Mouse (Mus musculus): Measurements from ENCODE around the gene Surf2. TPM values are rescaled to one million over a fixed set of nuclear protein-coding genes. Genes with fewer than 3 reads are reported as not detected.

The Surf2 gene
- polyA plus RNA-seq (2014; fragmentation: Illumina TruSeq; extraction: RNeasy Lipid Tissue Mini Kit (QIAGEN cat#74804); ENCODE audit: insufficient read depth, low read depth, low replicate concordance): 19.5 TPM

GRCm38 (mm10) chr2:26915927-26916728 lies at the start of gene Surf2, which contains the start of gene Surf1:
Surf2 (plus strand) TSS chr2:26916367.
Surf1 (minus strand) TSS chr2:26916530.

GRCm38 (mm10) chr2:26902467-26903220 lies 13.5 kb upstream of the Surf2 start, which contains the start of gene Surf6:
Surf6 (minus strand) TSS chr2:26902879.

GRCm38 (mm10) chr2:26910124-26910993 lies 5.8 kb upstream of the Surf2 start, which contains the start of the genes Med22 and Rpl7a:
Med22 (minus strand) TSS chr2:26910677.
Rpl7a (plus strand) TSS chr2:26910764.

GRCm38 (mm10) chr2:26933304-26934055 lies 17.3 kb downstream of the Surf2 start, which contains the start of the genes Surf4 and Stkld1:
Surf4 (minus strand) TSS chr2:26933928.
Stkld1 (plus strand) TSS chr2:26934047.

GRCm38 (mm10) chr2:26963923-26964723 lies 48.0 kb downstream of the Surf2 start, which contains the start of gene Rexo4:
Rexo4 (minus strand) TSS chr2:26964386.

Other genes with a start within 250 kb of the Surf2 start
- gene Lcn4, start 245.1 kb upstream of the Surf2 start, polyA plus RNA-seq (2014; fragmentation: Illumina TruSeq; extraction: RNeasy Lipid Tissue Mini Kit (QIAGEN cat#74804); ENCODE audit: insufficient read depth, low read depth, low replicate concordance): 0.58 TPM
- not detected for gene Abo, start 51.4 kb upstream of the Surf2 start, polyA plus RNA-seq (2014; fragmentation: Illumina TruSeq; extraction: RNeasy Lipid Tissue Mini Kit (QIAGEN cat#74804); ENCODE audit: insufficient read depth, low read depth, low replicate concordance)
- 10.8 TPM for gene Surf6, start 13.5 kb upstream of the Surf2 start, polyA plus RNA-seq (2014; fragmentation: Illumina TruSeq; extraction: RNeasy Lipid Tissue Mini Kit (QIAGEN cat#74804); ENCODE audit: insufficient read depth, low read depth, low replicate concordance)
- gene Med22, start 5.7 kb upstream of the Surf2 start, polyA plus RNA-seq (2014; fragmentation: Illumina TruSeq; extraction: RNeasy Lipid Tissue Mini Kit (QIAGEN cat#74804); ENCODE audit: insufficient read depth, low read depth, low replicate concordance): 21.4 TPM
- 1,186 TPM for gene Rpl7a, start 5.6 kb upstream of the Surf2 start, polyA plus RNA-seq (2014; fragmentation: Illumina TruSeq; extraction: RNeasy Lipid Tissue Mini Kit (QIAGEN cat#74804); ENCODE audit: insufficient read depth, low read depth, low replicate concordance)
- 65.1 TPM for gene Surf1, start 163 bp downstream of the Surf2 start, polyA plus RNA-seq (2014; fragmentation: Illumina TruSeq; extraction: RNeasy Lipid Tissue Mini Kit (QIAGEN cat#74804); ENCODE audit: insufficient read depth, low read depth, low replicate concordance)
- gene Surf4, start 17.6 kb downstream of the Surf2 start, polyA plus RNA-seq (2014; fragmentation: Illumina TruSeq; extraction: RNeasy Lipid Tissue Mini Kit (QIAGEN cat#74804); ENCODE audit: insufficient read depth, low read depth, low replicate concordance): 80.2 TPM
- gene Stkld1, start 17.7 kb downstream of the Surf2 start, polyA plus RNA-seq (2014; fragmentation: Illumina TruSeq; extraction: RNeasy Lipid Tissue Mini Kit (QIAGEN cat#74804); ENCODE audit: insufficient read depth, low read depth, low replicate concordance): 0.17 TPM
- 23.4 TPM for gene Rexo4, start 48.0 kb downstream of the Surf2 start, polyA plus RNA-seq (2014; fragmentation: Illumina TruSeq; extraction: RNeasy Lipid Tissue Mini Kit (QIAGEN cat#74804); ENCODE audit: insufficient read depth, low read depth, low replicate concordance)
- gene Adamts13, start 57.0 kb downstream of the Surf2 start, polyA plus RNA-seq (2014; fragmentation: Illumina TruSeq; extraction: RNeasy Lipid Tissue Mini Kit (QIAGEN cat#74804); ENCODE audit: insufficient read depth, low read depth, low replicate concordance): 0.21 TPM
- gene Cacfd1, start 93.6 kb downstream of the Surf2 start, polyA plus RNA-seq (2014; fragmentation: Illumina TruSeq; extraction: RNeasy Lipid Tissue Mini Kit (QIAGEN cat#74804); ENCODE audit: insufficient read depth, low read depth, low replicate concordance): 25.7 TPM
- gene Slc2a6, start 111.6 kb downstream of the Surf2 start, polyA plus RNA-seq (2014; fragmentation: Illumina TruSeq; extraction: RNeasy Lipid Tissue Mini Kit (QIAGEN cat#74804); ENCODE audit: insufficient read depth, low read depth, low replicate concordance): 2.3 TPM
- gene Mymk, start 155.8 kb downstream of the Surf2 start, polyA plus RNA-seq (2014; fragmentation: Illumina TruSeq; extraction: RNeasy Lipid Tissue Mini Kit (QIAGEN cat#74804); ENCODE audit: insufficient read depth, low read depth, low replicate concordance): 0.33 TPM
- 50.5 TPM for gene Adamtsl2, start 163.0 kb downstream of the Surf2 start, polyA plus RNA-seq (2014; fragmentation: Illumina TruSeq; extraction: RNeasy Lipid Tissue Mini Kit (QIAGEN cat#74804); ENCODE audit: insufficient read depth, low read depth, low replicate concordance)
- gene Fam163b, start 226.1 kb downstream of the Surf2 start, polyA plus RNA-seq (2014; fragmentation: Illumina TruSeq; extraction: RNeasy Lipid Tissue Mini Kit (QIAGEN cat#74804); ENCODE audit: insufficient read depth, low read depth, low replicate concordance): not detected
- gene Dbh, start 248.9 kb downstream of the Surf2 start, polyA plus RNA-seq (2014; fragmentation: Illumina TruSeq; extraction: RNeasy Lipid Tissue Mini Kit (QIAGEN cat#74804); ENCODE audit: insufficient read depth, low read depth, low replicate concordance): not detected